6 mouse cellular contexts compared by ENCODE assay signal in the genomic region with DNA sequence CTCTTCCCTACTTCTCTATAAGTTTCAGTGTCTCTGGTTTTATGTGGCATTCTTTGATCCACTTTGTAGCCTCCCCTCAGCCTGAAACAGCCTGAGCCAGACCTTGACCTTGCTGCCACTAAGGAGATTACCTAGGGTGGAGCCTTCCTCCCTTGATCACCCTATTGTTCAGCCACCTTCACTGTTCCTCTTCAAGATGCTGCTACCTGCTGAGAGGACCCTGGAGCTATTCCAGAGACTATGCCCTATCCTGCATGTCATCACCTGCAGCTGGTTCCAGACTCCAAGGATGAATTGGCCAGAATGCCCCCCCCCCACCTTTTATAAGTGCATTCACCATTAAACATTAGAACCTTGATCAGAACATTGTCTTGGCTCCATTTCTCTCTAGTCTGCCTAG.
DNase-seq lines count a peak whose midpoint lies in the region; TF ChIP-seq lines count a peak whose summit lies in the region.
"Not testable (repeated sequence)": the region's sequence is repeated elsewhere in the genome, so short reads cannot be mapped to it uniquely, and the experiment has no call there.

No protein-coding gene starts in this region.

- in situ Hi-C loops in ES-E14 (cut with MboI; ENCODE audit: low sequenced_read_pairs in 2 of 2, unreplicated experiment in 2 of 2) = not testable (repeated sequence)

- H3K27ac ChIP-seq in ES-Bruce4 (ENCODE audit: insufficient read depth, low read length); ES-E14 (ENCODE audit: insufficient read depth, low read depth, low read length, poor library complexity, severe bottlenecking): not testable (repeated sequence)

- DNase-seq in ES-CJ7 (ENCODE audit: low read depth, low spot score) (peak; percentile 91), ES-E14 (ENCODE audit: low read depth, low spot score) (peak; percentile 59), R1 (ENCODE audit: low read depth, low spot score) (peak; percentile 72), WW6 (ENCODE audit: low read depth, low spot score) (peak; percentile 39), ZHBTc4 (ENCODE audit: low read depth, low spot score) (peak; percentile 85)

- H3K27me3 ChIP-seq in ES-Bruce4 (ENCODE audit: control insufficient read depth, insufficient read depth, low read length, poor library complexity, severe bottlenecking) = not testable (repeated sequence)

- not testable (repeated sequence) for H3K36me3 ChIP-seq in ES-Bruce4 (ENCODE audit: control insufficient read depth, insufficient read depth, low read length, poor library complexity, severe bottlenecking); ES-E14 (ENCODE audit: control insufficient read depth, insufficient read depth, low read length, poor library complexity, severe bottlenecking)

- not testable (repeated sequence) for TF ChIP-seq CTCF in ES-Bruce4 (IDR thresholded peaks at IDR 0.05; ENCODE audit: low read depth, low read length)

- not testable (repeated sequence) for H3K4me3 ChIP-seq in ES-Bruce4 (ENCODE audit: low read depth, low read length); ES-E14 (ENCODE audit: insufficient read depth in 1 of 2, low read depth in 1 of 2, low read length in 2 of 2, poor library complexity in 1 of 2, severe bottlenecking in 1 of 2)

- not testable (repeated sequence) for TF ChIP-seq POLR2A in ES-Bruce4 (IDR thresholded peaks at IDR 0.05; ENCODE audit: insufficient read depth, low read length)

- not testable (repeated sequence) for H3K9ac ChIP-seq in ES-Bruce4 (ENCODE audit: low read depth, poor library complexity, severe bottlenecking); ES-E14 (ENCODE audit: insufficient read depth, low read depth, low read length, poor library complexity, severe bottlenecking)

- H3K9me3 ChIP-seq in ES-Bruce4 (replicated peaks; ENCODE audit: control insufficient read depth, insufficient read depth, low read length, poor library complexity, severe bottlenecking); ES-E14 (ENCODE audit: control insufficient read depth, insufficient read depth, low read depth, low read length): not testable (repeated sequence)

- not testable (repeated sequence) for H3K4me1 ChIP-seq in ES-Bruce4 (ENCODE audit: control insufficient read depth, insufficient read depth, low read length); ES-E14 (ENCODE audit: control insufficient read depth in 2 of 2, insufficient read depth in 2 of 2, low read length in 2 of 2, poor library complexity in 1 of 2)

- TF ChIP-seq EP300 in ES-Bruce4 (IDR thresholded peaks at IDR 0.05; ENCODE audit: insufficient read depth, low read depth, low read length) = peak; percentile 87

Comparison
In these comparisons a context has a peak if more than half of its experiments do, and no peak if none do; other contexts are left out.
1. DNase-seq: peak in every context shown above with its lines; median percentile 91 in ES-CJ7; 85 in ZHBTc4; 72 in R1; 59 in ES-E14; 39 in WW6.